Mouse (Mus musculus) heart, embryonic 12.5 days (tissue): ENCODE results near the gene Cdh1. TPM values are rescaled to one million over a fixed set of nuclear protein-coding genes. Genes with fewer than 3 reads are reported as not detected.

Source experiments
- ATAC-seq: fragments of 200-750 bp; cut with Nextera tagmentation; 2 replicates; pipeline ENCODE4 v1.8.0; 2017; ENCODE audit warnings: moderate TSS enrichment, moderate library complexity; ENCODE audit not compliant: insufficient number of reproducible peaks, low FRiP score
- H3K27ac ChIP-seq: fragments of 300-500 bp; sonication (generic); 2 replicates; pipeline ENCODE4 v1.5.1; 2016; ENCODE audit warnings: mild to moderate bottlenecking, moderate library complexity; ENCODE audit not compliant: poor library complexity, severe bottlenecking
- H3K27me3 ChIP-seq: fragments of 300-500 bp; sonication (generic); replicated peaks from 2 replicates; pipeline ENCODE4 v1.6.1; 2016; ENCODE audit warnings: mild to moderate bottlenecking, moderate library complexity
- H3K36me3 ChIP-seq: fragments of 300-500 bp; sonication (generic); 2 replicates; pipeline ENCODE4 v1.6.1; 2016; ENCODE audit warnings: mild to moderate bottlenecking, moderate library complexity
- H3K4me1 ChIP-seq: fragments of 300-500 bp; sonication (generic); replicated peaks from 2 replicates; pipeline ENCODE4 v1.6.1; 2016; ENCODE audit warnings: mild to moderate bottlenecking
- H3K4me2 ChIP-seq: fragments of 300-500 bp; sonication (generic); 2 replicates; pipeline ENCODE4 v1.6.1; 2016; ENCODE audit warnings: mild to moderate bottlenecking, moderate library complexity
- H3K4me3 ChIP-seq: fragments of 300-500 bp; sonication (generic); 2 replicates; pipeline ENCODE4 v1.5.1; 2016; ENCODE audit warnings: mild to moderate bottlenecking
- H3K9ac ChIP-seq: fragments of 300-500 bp; sonication (generic); 2 replicates; pipeline ENCODE4 v1.6.1; 2016; ENCODE audit warnings: mild to moderate bottlenecking, moderate library complexity
- H3K9me3 ChIP-seq: fragments of 300-500 bp; sonication (generic); replicated peaks from 2 replicates; pipeline ENCODE4 v1.6.1; 2016; ENCODE audit warnings: mild to moderate bottlenecking, moderate library complexity
- WGBS: fragments of 180-500 bp; shearing (Covaris S2); methylation state at CpG from one replicate; pipeline ENCODE4 v1.1.7; 2016; 5-methylcytosine and 5-hydroxymethylcytosine counted together
- polyA plus RNA-seq: library from polyadenylated mRNA; unstranded; fragments of >200 nt; fragmentation: Nextera tagmentation; extraction: Ambion mirVana; gene quantifications from 2 replicates; pipeline ENCODE4 v1.2.1, GENCODE M21; 2016

The Cdh1 gene
- polyA plus RNA-seq, 1 experiment from 2014 or later, result 1.4 TPM

DNA sequence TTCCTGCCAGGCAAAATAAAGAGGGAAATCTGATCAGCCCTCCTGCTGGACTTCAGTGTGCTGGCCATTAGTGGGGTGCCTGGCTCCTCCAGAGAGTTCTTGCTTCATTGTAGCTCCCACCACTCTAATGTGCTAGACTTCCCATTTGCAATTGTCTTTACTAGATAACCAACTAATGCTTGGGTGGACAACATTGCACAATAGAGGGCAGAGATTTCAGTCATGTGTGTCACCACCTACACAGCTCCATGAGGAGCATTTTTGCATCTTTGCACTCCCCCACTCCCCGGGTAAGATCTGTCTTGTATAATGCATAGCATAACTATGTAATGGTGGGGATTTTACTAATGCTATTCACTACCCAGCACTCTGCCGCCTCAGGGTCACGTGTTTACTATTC, 21.6 kb downstream of the Cdh1 start:
- no peaks in the 10 kb centered on the region for H3K36me3 ChIP-seq
- no peaks in the 10 kb centered on the region; the same call in 1 of the 2 replicates for H3K9me3 ChIP-seq
- no peak overlapping the region for H3K9ac ChIP-seq
- no peak overlapping the region for H3K4me3 ChIP-seq
- no peak for ATAC-seq
- H3K27ac ChIP-seq, result no peak overlapping the region
- peaks cover 5% of the 10 kb centered on the region for H3K4me1 ChIP-seq
- H3K27me3 ChIP-seq, result peaks cover 5% of the 10 kb centered on the region; the same call in 1 of the 2 replicates
- no peak overlapping the region for H3K4me2 ChIP-seq
- 79% methylated on average over 3 of the region's 3 CpGs for WGBS

- H3K4me2 ChIP-seq, result no peak overlapping the region
- 69% methylated on average over 9 of the region's 9 CpGs for WGBS
- ATAC-seq, result no peak
Observed at GRCm38 (mm10) chr8:106626096-106626865, 23.1 kb downstream of the Cdh1 start.

GRCm38 (mm10) chr8:106628291-106628964, 25.3 kb downstream of the Cdh1 start:
- Histone ChIP-seq H3K9ac (no peak overlapping the region), H3K27ac (no peak overlapping the region), H3K9me3 (no peaks in the 10 kb centered on the region; the same call in 1 of the 2 replicates), H3K36me3 (no peaks in the 10 kb centered on the region), H3K4me3 (no peak overlapping the region), H3K27me3 (peaks cover 9% of the 10 kb centered on the region; the same call in 1 of the 2 replicates), H3K4me2 (no peak overlapping the region), H3K4me1 (peaks cover 12% of the 10 kb centered on the region)
- WGBS, result 81% methylated on average over 11 of the region's 11 CpGs
- ATAC-seq, result no peak

More at GRCm38 (mm10) chr8:106626096-106626865, 23.1 kb downstream of the Cdh1 start:
- Histone ChIP-seq H3K4me1 (peaks cover 2% of the 10 kb centered on the region; the same call in 1 of the 2 replicates), H3K36me3 (no peaks in the 10 kb centered on the region), H3K9ac (no peak overlapping the region), H3K27ac (no peak overlapping the region), H3K27me3 (peaks cover 5% of the 10 kb centered on the region; the same call in 1 of the 2 replicates), H3K4me3 (no peak overlapping the region), H3K9me3 (no peaks in the 10 kb centered on the region; the same call in 1 of the 2 replicates)

GRCm38 (mm10) chr8:106629456-106629855, 26.3 kb downstream of the Cdh1 start:
- ATAC-seq, result no peak
- no peak overlapping the region for H3K9ac ChIP-seq
- H3K4me1 ChIP-seq, result peaks cover 12% of the 10 kb centered on the region
- no peaks in the 10 kb centered on the region for H3K9me3 ChIP-seq
- H3K4me3 ChIP-seq, result no peak overlapping the region
- no peak overlapping the region for H3K4me2 ChIP-seq
- H3K36me3 ChIP-seq, result no peaks in the 10 kb centered on the region
- WGBS, result 73% methylated on average over 5 of the region's 5 CpGs
- peaks cover 9% of the 10 kb centered on the region; the same call in 1 of the 2 replicates for H3K27me3 ChIP-seq
- H3K27ac ChIP-seq, result no peak overlapping the region

GRCm38 (mm10) chr8:106631904-106632303, 28.8 kb downstream of the Cdh1 start:
- H3K27ac ChIP-seq, result no peak overlapping the region
- peaks cover 12% of the 10 kb centered on the region for H3K4me1 ChIP-seq
- peaks cover 5% of the 10 kb centered on the region; the same call in 1 of the 2 replicates for H3K27me3 ChIP-seq
- no peaks in the 10 kb centered on the region for H3K36me3 ChIP-seq
- H3K4me3 ChIP-seq, result no peak overlapping the region
- WGBS, result 45% methylated on average over 5 of the region's 5 CpGs
- no peak for ATAC-seq
- no peaks in the 10 kb centered on the region for H3K9me3 ChIP-seq
- no peak overlapping the region for H3K9ac ChIP-seq
- H3K4me2 ChIP-seq, result no peak overlapping the region

DNA sequence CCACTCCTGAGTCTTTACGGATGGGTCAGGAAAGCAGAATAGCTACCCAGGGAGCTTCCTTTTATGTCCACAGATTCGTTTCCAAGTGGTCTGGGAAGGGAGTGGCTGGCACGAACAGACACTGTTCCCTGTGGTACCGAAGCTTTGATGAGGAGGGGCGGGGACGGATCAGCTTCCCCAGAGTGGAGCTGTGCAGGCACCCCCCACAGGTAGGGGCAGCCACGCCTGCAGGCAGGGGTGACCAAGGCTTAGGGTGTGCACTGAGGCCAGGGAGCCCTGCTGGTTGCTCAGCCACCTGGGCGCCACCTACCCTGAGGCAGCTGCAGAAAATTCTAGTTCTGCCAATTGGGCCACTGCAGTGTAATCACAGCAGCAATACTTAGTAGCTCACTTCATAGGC, 29.5 kb downstream of the Cdh1 start:
- H3K27ac ChIP-seq, result no peak overlapping the region
- H3K4me3 ChIP-seq, result no peak overlapping the region
- peaks cover 5% of the 10 kb centered on the region; the same call in 1 of the 2 replicates for H3K27me3 ChIP-seq
- H3K4me1 ChIP-seq, result peaks cover 12% of the 10 kb centered on the region
- no peaks in the 10 kb centered on the region for H3K36me3 ChIP-seq
- H3K9me3 ChIP-seq, result no peaks in the 10 kb centered on the region
- H3K4me2 ChIP-seq, result no peak overlapping the region
- 35% methylated on average over 8 of the region's 8 CpGs for WGBS
- H3K9ac ChIP-seq, result no peak overlapping the region
- ATAC-seq, result no peak

DNA sequence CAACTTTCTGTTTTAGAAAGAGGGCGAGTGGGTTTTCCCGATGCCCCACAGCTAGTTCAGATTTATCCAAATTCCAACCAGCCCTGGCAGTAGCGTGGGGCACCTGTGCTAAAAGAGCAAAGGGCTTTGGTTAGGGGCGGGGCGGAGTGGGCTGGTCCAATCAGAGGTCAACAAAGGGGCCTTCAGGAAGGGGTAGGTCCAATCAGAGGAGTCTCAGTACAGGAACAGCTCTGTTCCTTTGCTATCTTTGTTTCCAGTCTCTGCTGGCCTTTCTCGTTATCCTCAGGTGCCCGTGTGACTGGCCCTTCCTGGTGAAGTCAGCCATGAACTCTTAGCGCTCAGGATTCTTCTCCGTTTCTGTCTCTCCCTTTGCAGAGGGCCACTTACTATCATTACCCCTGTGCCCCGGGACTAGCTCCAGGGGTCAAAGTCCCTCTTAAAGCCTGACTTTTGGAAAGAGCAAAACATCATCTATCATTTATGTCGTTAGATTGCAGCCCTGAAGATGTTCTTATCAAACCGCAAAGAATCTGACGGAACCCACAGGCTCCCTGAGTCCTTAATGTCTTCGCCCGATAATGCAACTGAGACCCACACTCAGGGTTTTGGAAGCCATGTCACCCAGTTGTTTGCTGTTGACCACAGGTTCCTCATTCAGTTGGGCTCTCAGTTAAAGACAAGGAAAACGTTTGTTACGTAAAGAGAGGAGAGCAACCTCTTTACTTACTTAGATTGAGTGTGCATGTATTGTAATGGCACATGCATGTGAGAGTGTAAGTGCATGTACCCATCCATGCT, 30.4 kb downstream of the Cdh1 start:
- peaks cover 5% of the 10 kb centered on the region; the same call in 1 of the 2 replicates for H3K27me3 ChIP-seq
- H3K4me2 ChIP-seq, result no peak overlapping the region
- H3K4me3 ChIP-seq, result no peak overlapping the region
- WGBS, result 67% methylated on average over 17 of the region's 17 CpGs
- no peaks in the 10 kb centered on the region for H3K36me3 ChIP-seq
- no peak overlapping the region for H3K9ac ChIP-seq
- H3K4me1 ChIP-seq, result peaks cover 12% of the 10 kb centered on the region
- ATAC-seq, result no peak
- H3K9me3 ChIP-seq, result no peaks in the 10 kb centered on the region
- no peak overlapping the region for H3K27ac ChIP-seq

DNA sequence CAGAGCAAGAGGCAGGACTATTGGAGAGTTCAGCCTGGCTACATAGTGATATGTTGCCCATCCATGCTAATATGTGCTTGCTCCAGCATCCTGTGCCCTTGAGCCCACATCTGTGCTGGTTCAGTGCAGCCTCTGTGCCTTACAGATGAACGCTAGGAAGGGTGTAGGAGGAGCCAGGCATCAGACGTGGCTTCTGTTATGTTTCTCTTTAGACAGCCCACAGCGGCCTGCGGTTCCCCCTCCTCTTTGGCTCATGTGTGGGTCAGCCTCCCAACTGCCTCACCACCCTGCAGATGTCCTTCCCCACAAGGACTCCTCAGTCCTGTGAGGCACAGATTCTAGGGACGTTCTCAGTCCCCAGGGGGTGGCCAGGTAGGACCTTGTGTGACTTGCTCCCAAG, 32.1 kb downstream of the Cdh1 start:
- peaks cover 12% of the 10 kb centered on the region for H3K4me1 ChIP-seq
- H3K9me3 ChIP-seq, result no peaks in the 10 kb centered on the region
- ATAC-seq, result no peak
- peaks cover 5% of the 10 kb centered on the region; the same call in 1 of the 2 replicates for H3K27me3 ChIP-seq
- 26% methylated on average over 5 of the region's 5 CpGs for WGBS
- H3K36me3 ChIP-seq, result no peaks in the 10 kb centered on the region
- no peak overlapping the region for H3K4me3 ChIP-seq
- no peak overlapping the region for H3K9ac ChIP-seq
- H3K27ac ChIP-seq, result no peak overlapping the region
- H3K4me2 ChIP-seq, result no peak overlapping the region

DNA sequence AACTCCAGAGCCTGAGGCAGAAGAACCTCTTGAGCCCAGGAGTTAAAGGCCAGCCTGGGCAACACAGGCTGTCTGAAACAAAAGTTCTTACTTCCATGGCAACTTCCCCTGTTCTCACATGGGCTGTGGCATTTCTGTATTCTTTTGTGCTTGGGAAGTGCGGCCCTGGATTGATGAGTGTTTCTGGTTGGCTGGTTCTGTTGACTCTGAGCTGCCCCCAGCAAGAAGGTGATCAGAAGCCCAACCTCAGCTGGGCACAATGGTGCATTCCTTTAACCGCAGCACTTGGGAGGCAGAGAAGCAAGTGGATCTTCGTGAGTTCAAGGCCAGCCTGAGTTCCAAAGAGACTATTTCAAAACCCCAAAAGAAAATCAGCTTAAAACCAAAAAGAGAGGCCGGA, 34.3 kb downstream of the Cdh1 start:
- Histone ChIP-seq H3K4me1 (peaks cover 3% of the 10 kb centered on the region; the same call in 1 of the 2 replicates), H3K36me3 (no peaks in the 10 kb centered on the region), H3K4me3 (no peak overlapping the region), H3K4me2 (no peak overlapping the region), H3K27me3 (peaks cover 4% of the 10 kb centered on the region; the same call in 1 of the 2 replicates), H3K27ac (no peak overlapping the region), H3K9me3 (no peaks in the 10 kb centered on the region), H3K9ac (no peak overlapping the region)
- 84% methylated on average over 4 of the region's 4 CpGs for WGBS
- no peak for ATAC-seq

GRCm38 (mm10) chr8:106638768-106639295, 35.7 kb downstream of the Cdh1 start:
- Histone ChIP-seq H3K9ac (no peak overlapping the region), H3K36me3 (no peaks in the 10 kb centered on the region), H3K27ac (no peak overlapping the region), H3K9me3 (no peaks in the 10 kb centered on the region), H3K4me2 (no peak overlapping the region), H3K27me3 (no peaks in the 10 kb centered on the region), H3K4me1 (no peaks in the 10 kb centered on the region), H3K4me3 (no peak overlapping the region)
- WGBS, result 84% methylated on average over 7 of the region's 7 CpGs
- no peak for ATAC-seq
